Mouse (Mus musculus) midbrain, embryonic 12.5 days (tissue): ENCODE measurements around the gene Hspa4l. TPM values are rescaled to one million over a fixed set of nuclear protein-coding genes. Genes with fewer than 3 reads are reported as not detected.

Experiments
- polyA plus RNA-seq: library from polyadenylated mRNA; unstranded; fragments of >200 nt; fragmentation: Nextera tagmentation; extraction: Ambion mirVana; gene quantifications from 2 replicates; pipeline ENCODE4 v1.2.1, GENCODE M21; 2016

The Hspa4l gene
- polyA plus RNA-seq, 1 experiment from 2014 or later: 64.1 TPM

Other genes starting within 250 kb of the Hspa4l start
- gene Intu, start 213.2 kb upstream of the Hspa4l start, polyA plus RNA-seq: 5.6 and 6.5 TPM in 2 replicates
- 0.14 and 0.17 TPM in 2 replicates for gene Slc25a31, start 35.6 kb upstream of the Hspa4l start, polyA plus RNA-seq
- 54.7 and 55.2 TPM in 2 replicates for gene Plk4, start 55.5 kb downstream of the Hspa4l start, polyA plus RNA-seq
- gene Mfsd8, start 102.4 kb downstream of the Hspa4l start, polyA plus RNA-seq: 9.7 and 10.8 TPM in 2 replicates
- 13.8 TPM in 2 replicates for gene Abhd18, start 102.5 kb downstream of the Hspa4l start, polyA plus RNA-seq
- gene 1700034I23Rik, start 158.0 kb downstream of the Hspa4l start, polyA plus RNA-seq: 0.25 and 0.41 TPM in 2 replicates
- gene Larp1b, start 205.3 kb downstream of the Hspa4l start, polyA plus RNA-seq: 2.2 and 4.3 TPM in 2 replicates